Comparison of ENCODE assay signal across 8 mouse cellular contexts in the genomic region with DNA sequence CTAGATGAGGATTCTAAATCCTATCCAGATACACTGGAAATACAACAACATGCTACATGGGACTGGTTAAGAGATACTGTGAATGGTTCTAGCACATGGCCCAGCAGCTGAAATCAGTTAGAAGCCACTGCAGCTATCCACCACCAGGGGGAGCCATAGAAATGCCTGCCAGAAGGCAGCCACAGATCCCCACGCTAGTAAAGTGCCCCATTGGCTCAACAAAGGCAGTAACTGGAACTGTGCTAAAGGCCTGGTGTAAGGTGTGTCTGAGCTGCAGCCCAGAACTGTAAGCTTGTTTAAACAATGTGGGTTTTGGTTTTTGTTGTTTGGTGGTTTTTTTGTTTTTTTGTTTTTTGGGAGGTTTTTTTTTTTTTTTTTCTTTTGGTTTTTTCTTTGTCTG. TPM values are rescaled to one million over a fixed set of nuclear protein-coding genes. Genes with fewer than 3 reads are reported as not detected.
DNase-seq lines count a peak whose midpoint lies in the region; ATAC-seq and TF ChIP-seq lines count a peak whose summit lies in the region.

No protein-coding gene starts in this region.

- no peak for TF ChIP-seq EP300 in liver, embryonic 14.5 days (IDR thresholded peaks at IDR 0.05; ENCODE audit: low read depth)

- no peaks in the 10 kb centered on the region for H3K36me3 ChIP-seq in embryonic facial prominence, embryonic 12.5 days
- no peaks in the 10 kb centered on the region for H3K36me3 ChIP-seq in heart, embryonic 10.5 days
- no peaks in the 10 kb centered on the region for H3K36me3 ChIP-seq in kidney, postnatal 0 days (ENCODE audit: insufficient read depth, low read length)
- H3K36me3 ChIP-seq in liver, embryonic 14.5 days (replicated peaks; ENCODE audit: control insufficient read depth, insufficient read depth, low read depth): no peaks in the 10 kb centered on the region
- H3K36me3 ChIP-seq in neural tube, embryonic 14.5 days (ENCODE audit: control insufficient read depth, insufficient read depth, low read length): no peaks in the 10 kb centered on the region

- no peak overlapping the region for H3K9ac ChIP-seq in embryonic facial prominence, embryonic 12.5 days
- no peak overlapping the region for H3K9ac ChIP-seq in kidney, postnatal 0 days (ENCODE audit: low read depth, low read length)
- H3K9ac ChIP-seq in liver, embryonic 14.5 days (replicated peaks): no peak overlapping the region
- H3K9ac ChIP-seq in neural tube, embryonic 14.5 days (replicated peaks; ENCODE audit: low read depth, low read length): no peak overlapping the region

- H3K9me3 ChIP-seq in embryonic facial prominence, embryonic 12.5 days: no peaks in the 10 kb centered on the region
- no peaks in the 10 kb centered on the region for H3K9me3 ChIP-seq in heart, embryonic 10.5 days
- H3K9me3 ChIP-seq in kidney, postnatal 0 days (replicated peaks; ENCODE audit: low read length): no peaks in the 10 kb centered on the region
- H3K9me3 ChIP-seq in liver, embryonic 14.5 days (ENCODE audit: control insufficient read depth, low read length): no peaks in the 10 kb centered on the region
- H3K9me3 ChIP-seq in neural tube, embryonic 14.5 days (ENCODE audit: control insufficient read depth, low read length): no peaks in the 10 kb centered on the region

- H3K4me1 ChIP-seq in embryonic facial prominence, embryonic 12.5 days: 0 out of 2 replicates have a peak, but pooled peaks cover 5% of the 10 kb centered on the region
- H3K4me1 ChIP-seq in heart, embryonic 10.5 days: peaks cover 29% of the 10 kb centered on the region
- H3K4me1 ChIP-seq in kidney, postnatal 0 days (replicated peaks; ENCODE audit: insufficient read depth, low read length): no peaks in the 10 kb centered on the region
- H3K4me1 ChIP-seq in liver, embryonic 14.5 days (replicated peaks; ENCODE audit: control insufficient read depth in 2 of 2, insufficient read depth in 2 of 2, low read length in 1 of 2): no peaks in the 10 kb centered on the region
- no peaks in the 10 kb centered on the region for H3K4me1 ChIP-seq in neural tube, embryonic 14.5 days (ENCODE audit: control insufficient read depth, insufficient read depth, low read length)

- no peak overlapping the region for H3K4me2 ChIP-seq in embryonic facial prominence, embryonic 12.5 days (replicated peaks)
- H3K4me2 ChIP-seq in kidney, postnatal 0 days (ENCODE audit: low read length): no peak overlapping the region
- no peak overlapping the region for H3K4me2 ChIP-seq in liver, embryonic 14.5 days (ENCODE audit: low read depth)
- no peak overlapping the region for H3K4me2 ChIP-seq in neural tube, embryonic 14.5 days (ENCODE audit: low read depth, low read length)

- peak; percentile 96 for TF ChIP-seq CTCF in kidney, postnatal 0 days (IDR thresholded peaks at IDR 0.05; ENCODE audit: low read depth)
- TF ChIP-seq CTCF in liver, embryonic 14.5 days (IDR thresholded peaks at IDR 0.05; ENCODE audit: low read depth): peak; percentile 96

- peak; percentile 74 to 83 for DNase-seq in CD8-positive naive resting alpha-beta T cell, adult 2 months (ENCODE audit: low read depth in 2 of 2, low spot score in 2 of 2)
- DNase-seq in adrenal gland, postnatal 25 days: peak; percentile 74
- DNase-seq in heart, embryonic 10.5 days (ENCODE audit: low spot score): peak; percentile 91
- DNase-seq in kidney, postnatal 0 days (ENCODE audit: low spot score): peak; percentile 89
- peak; percentile 43 to 51 (median 48) for DNase-seq in liver, embryonic 14.5 days (ENCODE audit: low read depth in 3 of 3, low spot score in 3 of 3)
- DNase-seq in testis, postnatal 10 days (ENCODE audit: low spot score): peak; percentile 81

- no peak overlapping the region for H3K27ac ChIP-seq in embryonic facial prominence, embryonic 12.5 days
- no peak overlapping the region for H3K27ac ChIP-seq in heart, embryonic 10.5 days
- no peak overlapping the region for H3K27ac ChIP-seq in kidney, postnatal 0 days
- H3K27ac ChIP-seq in liver, embryonic 14.5 days: no peak overlapping the region
- H3K27ac ChIP-seq in neural tube, embryonic 14.5 days (ENCODE audit: low read depth, low read length): no peak overlapping the region

- ATAC-seq in embryonic facial prominence, embryonic 12.5 days (ENCODE audit: insufficient number of reproducible peaks, insufficient read depth, low FRiP score, low TSS enrichment): peak; percentile 84; the same call in 1 of the 2 replicates
- peak; percentile 85 for ATAC-seq in kidney, postnatal 0 days (replicated peaks; ENCODE audit: low FRiP score, low read depth)
- no peak for ATAC-seq in liver, embryonic 14.5 days (ENCODE audit: insufficient read depth)
- peak; percentile 88 for ATAC-seq in neural tube, embryonic 14.5 days (ENCODE audit: low read depth)

- no peaks in the 10 kb centered on the region for H3K27me3 ChIP-seq in embryonic facial prominence, embryonic 12.5 days
- peaks cover 11% of the 10 kb centered on the region; the same call in 1 of the 2 replicates for H3K27me3 ChIP-seq in heart, embryonic 10.5 days (ENCODE audit: insufficient read depth, poor library complexity, severe bottlenecking)
- H3K27me3 ChIP-seq in kidney, postnatal 0 days (ENCODE audit: insufficient read depth, low read length): no peaks in the 10 kb centered on the region
- H3K27me3 ChIP-seq in liver, embryonic 14.5 days (ENCODE audit: control insufficient read depth, insufficient read depth, low read length): no peaks in the 10 kb centered on the region
- H3K27me3 ChIP-seq in neural tube, embryonic 14.5 days (ENCODE audit: control insufficient read depth, insufficient read depth, low read length): no peaks in the 10 kb centered on the region

- no peak overlapping the region for H3K4me3 ChIP-seq in embryonic facial prominence, embryonic 12.5 days
- H3K4me3 ChIP-seq in heart, embryonic 10.5 days: no peak overlapping the region
- no peak overlapping the region for H3K4me3 ChIP-seq in kidney, postnatal 0 days (replicated peaks; ENCODE audit: low read depth, low read length)
- no peak overlapping the region for H3K4me3 ChIP-seq in liver, embryonic 14.5 days (ENCODE audit: insufficient read depth in 1 of 2, low read depth in 2 of 2, low read length in 2 of 2)
- H3K4me3 ChIP-seq in neural tube, embryonic 14.5 days (ENCODE audit: low read depth, low read length): no peak overlapping the region

- 6% methylated on average over 1 of the region's 1 CpGs for WGBS in embryonic facial prominence, embryonic 12.5 days
- 8% methylated on average over 1 of the region's 1 CpGs for WGBS in heart, embryonic 10.5 days
- 0% methylated on average over 1 of the region's 1 CpGs for WGBS in kidney, postnatal 0 days
- WGBS in liver, embryonic 14.5 days (ENCODE audit: insufficient replicate concordance): 4% methylated on average over 1 of the region's 1 CpGs
- WGBS in neural tube, embryonic 14.5 days: 0% methylated on average over 1 of the region's 1 CpGs

RNA-seq across cellular contexts. Expression of a gene that starts 22.8 kb away (rescaled TPM):
- total RNA-seq in adrenal gland, postnatal 25 days (2021): 144 and 161 TPM in 2 replicates
- 39.8 and 41.8 TPM in 2 replicates for polyA plus RNA-seq in embryonic facial prominence, embryonic 12.5 days (2016; fragmentation: Nextera tagmentation; extraction: Ambion mirVana)
- 21.6 and 22.5 TPM in 2 replicates for polyA plus RNA-seq in heart, embryonic 10.5 days (2016; fragmentation: Nextera tagmentation; extraction: Ambion mirVana)
- polyA plus RNA-seq in kidney, postnatal 0 days (2015; fragmentation: Nextera tagmentation; extraction: Ambion mirVana): 34.6 and 35.7 TPM in 2 replicates
- 5.9 and 6.6 TPM in 2 replicates for polyA plus RNA-seq in liver, embryonic 14.5 days (2012; rRNA removed)
- polyA plus RNA-seq in liver, embryonic 14.5 days (2014; fragmentation: Nextera tagmentation; extraction: Ambion mirVana): 4.0 and 4.7 TPM in 2 replicates
- polyA plus RNA-seq in neural tube, embryonic 14.5 days (2014; fragmentation: Nextera tagmentation; extraction: Ambion mirVana): 26.7 and 36.2 TPM in 2 replicates

RNA-seq across cellular contexts. Expression of a gene that starts 41.0 kb away (rescaled TPM):
- total RNA-seq in adrenal gland, postnatal 25 days (2021): 10.1 and 12.5 TPM in 2 replicates
- polyA plus RNA-seq in embryonic facial prominence, embryonic 12.5 days (2016; fragmentation: Nextera tagmentation; extraction: Ambion mirVana): 39.2 and 45.1 TPM in 2 replicates
- polyA plus RNA-seq in heart, embryonic 10.5 days (2016; fragmentation: Nextera tagmentation; extraction: Ambion mirVana): 32.8 and 43.0 TPM in 2 replicates
- polyA plus RNA-seq in kidney, postnatal 0 days (2015; fragmentation: Nextera tagmentation; extraction: Ambion mirVana): 22.3 and 25.7 TPM in 2 replicates
- polyA plus RNA-seq in liver, embryonic 14.5 days (2012; rRNA removed): 3.9 and 9.3 TPM in 2 replicates
- polyA plus RNA-seq in liver, embryonic 14.5 days (2014; fragmentation: Nextera tagmentation; extraction: Ambion mirVana): 21.7 and 21.8 TPM in 2 replicates
- 12.3 and 12.7 TPM in 2 replicates for polyA plus RNA-seq in neural tube, embryonic 14.5 days (2014; fragmentation: Nextera tagmentation; extraction: Ambion mirVana)

RNA-seq across cellular contexts. Expression of a gene that starts 41.0 kb away (rescaled TPM):
- total RNA-seq in adrenal gland, postnatal 25 days (2021): 9.4 and 13.0 TPM in 2 replicates
- 0.64 and 1.2 TPM in 2 replicates for polyA plus RNA-seq in embryonic facial prominence, embryonic 12.5 days (2016; fragmentation: Nextera tagmentation; extraction: Ambion mirVana)
- polyA plus RNA-seq in heart, embryonic 10.5 days (2016; fragmentation: Nextera tagmentation; extraction: Ambion mirVana): 0.23 and 0.64 TPM in 2 replicates
- polyA plus RNA-seq in kidney, postnatal 0 days (2015; fragmentation: Nextera tagmentation; extraction: Ambion mirVana): 0.23 and 0.55 TPM in 2 replicates
- polyA plus RNA-seq in liver, embryonic 14.5 days (2012; rRNA removed): 0.24 and 0.32 TPM in 2 replicates
- polyA plus RNA-seq in liver, embryonic 14.5 days (2014; fragmentation: Nextera tagmentation; extraction: Ambion mirVana): 0.42 and 0.57 TPM in 2 replicates
- 0.26 and 0.74 TPM in 2 replicates for polyA plus RNA-seq in neural tube, embryonic 14.5 days (2014; fragmentation: Nextera tagmentation; extraction: Ambion mirVana)
